Mouse (Mus musculus) layer of hippocampus, adult 9-10 months (tissue): ENCODE data around the gene Dspp.

Experiments
- DNase-seq: peaks from one replicate; pipeline ENCODE4 v3.0.0; 2022; ENCODE audit warnings: low spot score

The Dspp gene

GRCm38 (mm10) chr5:104170412-104170811, at the start of gene Dspp:
Dspp (plus strand) TSS chr5:104170712.
- DNase-seq: no peak

GRCm38 (mm10) chr5:104124016-104124658, 46.4 kb upstream of the Dspp start:
- DNase-seq: no peak

GRCm38 (mm10) chr5:104126561-104127320, 43.8 kb upstream of the Dspp start:
- DNase-seq: no peak

GRCm38 (mm10) chr5:104127351-104127750, 43.2 kb upstream of the Dspp start:
- no peak for DNase-seq

GRCm38 (mm10) chr5:104128281-104129031, 42.1 kb upstream of the Dspp start:
- no peak for DNase-seq

- no peak for DNase-seq
Measured at GRCm38 (mm10) chr5:104130891-104131290, 39.6 kb upstream of the Dspp start.

GRCm38 (mm10) chr5:104131544-104131943, 39.0 kb upstream of the Dspp start:
- no peak for DNase-seq

GRCm38 (mm10) chr5:104133752-104134151, 36.8 kb upstream of the Dspp start:
- DNase-seq: no peak

- DNase-seq: no peak
Measured at GRCm38 (mm10) chr5:104137920-104138541, 32.5 kb upstream of the Dspp start.

- DNase-seq: no peak
Measured at GRCm38 (mm10) chr5:104141067-104141466, 29.4 kb upstream of the Dspp start.

GRCm38 (mm10) chr5:104144057-104144456, 26.5 kb upstream of the Dspp start:
- no peak for DNase-seq

- no peak for DNase-seq
Measured at GRCm38 (mm10) chr5:104149349-104149748, 21.2 kb upstream of the Dspp start.

GRCm38 (mm10) chr5:104150196-104150595, 20.3 kb upstream of the Dspp start:
- no peak for DNase-seq

- DNase-seq: no peak
Measured at GRCm38 (mm10) chr5:104157701-104158100, 12.8 kb upstream of the Dspp start.

- peak; percentile 35 for DNase-seq
Measured at GRCm38 (mm10) chr5:104158332-104159052, 12.0 kb upstream of the Dspp start.

GRCm38 (mm10) chr5:104160581-104160980, 9.9 kb upstream of the Dspp start:
- DNase-seq: no peak

GRCm38 (mm10) chr5:104161390-104161789, 9.1 kb upstream of the Dspp start:
- DNase-seq: no peak

GRCm38 (mm10) chr5:104163536-104163935, 7.0 kb upstream of the Dspp start:
- DNase-seq: no peak

GRCm38 (mm10) chr5:104173094-104173493, 2.6 kb downstream of the Dspp start:
- DNase-seq: no peak

GRCm38 (mm10) chr5:104183743-104184142, 13.2 kb downstream of the Dspp start:
- no peak for DNase-seq

- DNase-seq: no peak
Measured at GRCm38 (mm10) chr5:104187281-104187680, 16.8 kb downstream of the Dspp start.

- DNase-seq: no peak
Measured at GRCm38 (mm10) chr5:104195086-104195485, 24.6 kb downstream of the Dspp start.
